Mouse (Mus musculus) heart, adult 2 months (tissue): ENCODE measurements around the gene Ltbr.

Experiments
- CTCF ChIP-seq: fragments of 200-600 bp; IDR thresholded peaks from 2 replicates; pipeline ENCODE4 v1.8.1; 2022; ENCODE audit warnings: antibody characterized with exemption, mild to moderate bottlenecking, moderate library complexity
- EP300 ChIP-seq: fragments of 200-500 bp; IDR thresholded peaks from 2 replicates; pipeline ENCODE4 v1.6.1; 2011; ENCODE audit warnings: low read depth, low read length, control low read depth; ENCODE audit not compliant: insufficient read depth
- POLR2A ChIP-seq: fragments of 200-500 bp; IDR thresholded peaks from 2 replicates; pipeline ENCODE4 v1.6.1; 2011; ENCODE audit warnings: mild to moderate bottlenecking, low read depth, low read length, control low read depth; ENCODE audit not compliant: insufficient read depth

GRCm38 (mm10) chr6:125359999-125360398 is 46.3 kb upstream of the Ltbr start:
- TF ChIP-seq CTCF (peak; percentile 35), POLR2A (no peak), EP300 (no peak)
